Mouse (Mus musculus) hindbrain, embryonic 11.5 days (tissue): ENCODE results near the gene Gphb5. TPM values are rescaled to one million over a fixed set of nuclear protein-coding genes. Genes with fewer than 3 reads are reported as not detected.

Experiments
- ATAC-seq: fragments of 200-750 bp; cut with Nextera tagmentation; 2 replicates; pipeline ENCODE4 v1.8.0; 2017; ENCODE audit warnings: mild to moderate bottlenecking, moderate TSS enrichment, moderate library complexity; ENCODE audit not compliant: low FRiP score
- DNase-seq: peaks from one replicate; pipeline ENCODE4 v3.0.0-alpha.2; 2015; ENCODE audit warnings: low spot score
- H3K27ac ChIP-seq: fragments of 300-500 bp; sonication (generic); 2 replicates; pipeline ENCODE4 v1.5.1; 2014; ENCODE audit warnings: mild to moderate bottlenecking, low read depth, low read length
- H3K27me3 ChIP-seq: fragments of 300-500 bp; sonication (generic); 2 replicates; pipeline ENCODE4 v1.6.1; 2014; ENCODE audit warnings: mild to moderate bottlenecking, low read length, moderate library complexity, mixed read lengths; ENCODE audit not compliant: control insufficient read depth, insufficient read depth
- H3K36me3 ChIP-seq: fragments of 300-500 bp; sonication (generic); 2 replicates; pipeline ENCODE4 v1.6.1; 2014; ENCODE audit warnings: mild to moderate bottlenecking, low read length, moderate library complexity, mixed read lengths; ENCODE audit not compliant: control insufficient read depth, insufficient read depth
- H3K4me1 ChIP-seq: fragments of 300-500 bp; sonication (generic); replicated peaks from 2 replicates; pipeline ENCODE4 v1.6.1; 2014; ENCODE audit warnings: low read length, mixed read lengths; ENCODE audit not compliant: control insufficient read depth, insufficient read depth
- H3K4me2 ChIP-seq: fragments of 300-500 bp; sonication (generic); replicated peaks from 2 replicates; pipeline ENCODE4 v1.6.1; 2014; ENCODE audit warnings: mild to moderate bottlenecking, low read depth, low read length
- H3K4me3 ChIP-seq: fragments of 300-500 bp; sonication (generic); 2 replicates; pipeline ENCODE4 v1.5.1; 2014; ENCODE audit warnings: low read depth, low read length
- H3K9ac ChIP-seq: fragments of 300-500 bp; sonication (generic); 2 replicates; pipeline ENCODE4 v1.6.1; 2014; ENCODE audit warnings: low read depth, low read length
- H3K9me3 ChIP-seq: fragments of 300-500 bp; sonication (generic); 2 replicates; pipeline ENCODE4 v1.6.1; 2016; ENCODE audit warnings: low read length; ENCODE audit not compliant: control insufficient read depth
- WGBS: fragments of 180-500 bp; shearing (Covaris S2); extraction: QIAGEN DNeasy Blood & Tissue Kit; methylation state at CpG from one replicate; pipeline ENCODE4 v1.1.7; 2014; 5-methylcytosine and 5-hydroxymethylcytosine counted together
- polyA plus RNA-seq: library from polyadenylated mRNA; unstranded; fragments of >200 nt; fragmentation: Nextera tagmentation; extraction: Ambion mirVana; gene quantifications from 2 replicates; pipeline ENCODE4 v1.2.1, GENCODE M21; 2014

Gene Gphb5
- polyA plus RNA-seq, 1 experiment from 2014 or later: not detected

DNA sequence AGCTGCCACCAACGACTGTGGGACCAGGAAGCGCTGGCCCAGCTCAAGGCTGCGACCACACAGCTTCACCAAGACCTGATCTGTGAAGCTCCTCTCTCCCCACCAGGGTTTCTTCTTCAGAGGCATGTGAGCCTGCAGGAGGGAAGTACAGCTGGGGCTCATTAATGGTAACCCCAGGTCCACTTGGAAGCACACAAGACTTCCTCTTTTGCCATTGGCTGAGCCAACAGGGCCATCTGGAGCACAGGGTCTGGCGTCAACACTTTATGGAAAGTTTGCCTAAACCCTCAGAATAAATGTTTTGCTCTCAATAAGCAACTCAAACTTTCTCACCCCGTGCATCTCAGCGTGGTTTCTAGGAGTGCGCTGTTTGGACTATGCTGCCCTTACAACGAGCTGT is 29.4 kb downstream of the Gphb5 start:
- no peak overlapping the region for H3K4me3 ChIP-seq
- H3K4me2 ChIP-seq: no peak overlapping the region
- DNase-seq (no peak), ATAC-seq (no peak)
- no peaks in the 10 kb centered on the region for H3K9me3 ChIP-seq
- H3K4me1 ChIP-seq: no peaks in the 10 kb centered on the region
- no peaks in the 10 kb centered on the region for H3K36me3 ChIP-seq
- 73% methylated on average over 8 of the region's 8 CpGs for WGBS
- H3K27me3 ChIP-seq: no peaks in the 10 kb centered on the region
- no peak overlapping the region for H3K27ac ChIP-seq
- no peak overlapping the region for H3K9ac ChIP-seq

- Histone ChIP-seq H3K27ac (no peak overlapping the region), H3K4me3 (no peak overlapping the region), H3K4me2 (no peak overlapping the region), H3K27me3 (no peaks in the 10 kb centered on the region), H3K4me1 (no peaks in the 10 kb centered on the region), H3K9me3 (no peaks in the 10 kb centered on the region), H3K36me3 (no peaks in the 10 kb centered on the region), H3K9ac (no peak overlapping the region)
- DNase-seq: no peak
- ATAC-seq: no peak
- WGBS: 88% methylated on average over 9 of the region's 9 CpGs
Observed at GRCm38 (mm10) chr12:75386731-75387130, 29.9 kb downstream of the Gphb5 start.

DNA sequence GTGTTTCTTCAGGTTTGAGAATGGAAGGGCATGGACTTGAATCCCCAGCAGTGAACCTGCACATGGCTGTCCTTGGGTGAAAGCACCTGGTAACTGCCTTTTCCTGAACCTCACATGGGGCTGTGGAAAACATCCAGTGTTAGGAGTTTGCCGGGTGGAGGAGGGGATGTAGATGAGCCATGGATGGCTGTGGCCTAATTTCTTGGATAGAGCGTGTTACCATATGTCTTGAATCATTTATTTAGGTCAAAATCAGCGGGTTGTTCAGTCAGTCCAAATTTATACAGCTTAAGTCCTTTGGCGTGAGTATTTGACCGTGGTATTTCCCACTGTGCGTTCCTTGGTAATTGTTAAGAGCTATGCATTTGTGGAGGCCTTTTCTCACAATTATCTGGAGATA is 40.5 kb downstream of the Gphb5 start:
- WGBS: 88% methylated on average over 6 of the region's 6 CpGs
- Histone ChIP-seq H3K4me1 (no peaks in the 10 kb centered on the region), H3K36me3 (no peaks in the 10 kb centered on the region), H3K9me3 (no peaks in the 10 kb centered on the region), H3K4me2 (no peak overlapping the region), H3K4me3 (no peak overlapping the region), H3K27ac (no peak overlapping the region), H3K9ac (no peak overlapping the region), H3K27me3 (no peaks in the 10 kb centered on the region)
- no peak for ATAC-seq
- DNase-seq: no peak

DNA sequence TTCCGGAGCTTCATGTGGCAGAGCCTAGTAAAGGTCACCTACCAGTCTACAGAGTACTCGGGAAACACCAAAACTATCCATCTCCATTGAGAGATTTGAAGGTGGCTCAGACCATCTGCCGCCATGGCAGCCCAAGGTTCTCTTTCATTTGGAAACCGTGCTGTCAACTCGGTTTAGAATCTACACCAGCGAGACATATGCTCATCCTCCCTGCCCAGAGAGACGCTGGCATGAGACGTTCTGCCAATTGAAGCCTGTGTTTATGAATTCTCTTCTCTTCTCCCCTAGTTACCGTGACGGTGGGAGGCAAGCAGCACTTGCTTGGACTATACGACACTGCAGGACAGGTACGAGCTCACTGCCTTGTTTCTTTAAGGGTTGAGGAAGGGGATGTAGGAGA is 41.5 kb downstream of the Gphb5 start:
- Histone ChIP-seq H3K4me2 (no peak overlapping the region), H3K9me3 (no peaks in the 10 kb centered on the region), H3K27me3 (no peaks in the 10 kb centered on the region), H3K36me3 (no peaks in the 10 kb centered on the region), H3K9ac (no peak overlapping the region), H3K4me1 (no peaks in the 10 kb centered on the region), H3K4me3 (no peak overlapping the region), H3K27ac (no peak overlapping the region)
- DNase-seq (no peak), ATAC-seq (no peak)
- WGBS: 90% methylated on average over 12 of the region's 12 CpGs

- H3K4me1 ChIP-seq: no peaks in the 10 kb centered on the region
- WGBS: 93% methylated on average over 10 of the region's 10 CpGs
- H3K36me3 ChIP-seq: no peaks in the 10 kb centered on the region
- no peak overlapping the region for H3K27ac ChIP-seq
- no peak overlapping the region for H3K9ac ChIP-seq
- H3K27me3 ChIP-seq: no peaks in the 10 kb centered on the region
- no peak overlapping the region for H3K4me3 ChIP-seq
- DNase-seq: no peak
- H3K9me3 ChIP-seq: no peaks in the 10 kb centered on the region
- ATAC-seq: no peak
- H3K4me2 ChIP-seq: no peak overlapping the region
Observed at GRCm38 (mm10) chr12:75374437-75374836, 42.1 kb downstream of the Gphb5 start.

- 65% methylated on average over 2 of the region's 2 CpGs for WGBS
- H3K4me2 ChIP-seq: no peak overlapping the region
- no peak overlapping the region for H3K9ac ChIP-seq
- no peak overlapping the region for H3K27ac ChIP-seq
- H3K9me3 ChIP-seq: no peaks in the 10 kb centered on the region
- no peaks in the 10 kb centered on the region for H3K36me3 ChIP-seq
- H3K27me3 ChIP-seq: no peaks in the 10 kb centered on the region
- no peaks in the 10 kb centered on the region for H3K4me1 ChIP-seq
- no peak for ATAC-seq
- no peak for DNase-seq
- H3K4me3 ChIP-seq: no peak overlapping the region
Observed at GRCm38 (mm10) chr12:75369418-75369851, 47.1 kb downstream of the Gphb5 start.

DNA sequence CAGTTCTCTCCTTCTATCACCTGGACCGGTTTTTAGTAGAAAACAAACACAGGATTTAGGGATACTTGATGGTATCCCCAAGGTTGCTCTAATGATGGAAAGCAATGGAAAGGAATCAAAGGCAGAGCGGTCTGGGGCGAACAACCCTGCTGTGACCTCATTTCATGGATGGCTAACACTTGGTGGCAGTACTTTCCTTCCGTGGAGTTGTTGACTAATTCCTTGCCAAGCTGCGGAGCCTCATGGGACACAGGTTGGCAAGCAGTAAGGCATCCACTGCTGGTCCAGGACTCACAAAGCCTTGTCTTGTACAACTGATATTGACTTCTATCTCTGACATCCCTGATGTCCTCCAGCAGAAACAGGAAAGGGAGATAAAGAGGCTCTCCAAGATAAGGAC is 48.1 kb downstream of the Gphb5 start:
- ATAC-seq (no peak), DNase-seq (no peak)
- WGBS: 94% methylated on average over 5 of the region's 5 CpGs

DNA sequence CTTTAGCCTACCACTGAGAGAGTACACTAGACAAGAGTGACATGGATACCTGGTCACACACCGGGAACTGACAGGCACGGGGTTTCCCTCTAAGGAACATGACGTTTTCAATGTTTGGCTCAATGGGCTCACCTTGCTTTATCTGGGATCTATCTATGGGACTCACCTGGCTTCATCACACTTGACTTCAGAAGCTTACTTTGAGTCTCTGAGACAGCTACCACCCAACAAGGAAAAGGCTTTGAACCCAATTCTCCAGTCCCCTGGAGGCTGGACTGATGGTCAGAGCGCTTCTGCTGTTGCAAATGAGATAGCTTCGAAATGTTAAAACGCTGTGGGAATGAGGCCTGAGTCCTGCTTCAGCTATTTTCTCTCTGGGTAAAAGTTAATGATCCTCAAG is 49.2 kb downstream of the Gphb5 start:
- no peaks in the 10 kb centered on the region for H3K27me3 ChIP-seq
- H3K36me3 ChIP-seq: no peaks in the 10 kb centered on the region
- 92% methylated on average over 6 of the region's 6 CpGs for WGBS
- ATAC-seq: no peak
- H3K27ac ChIP-seq: no peak overlapping the region
- no peak overlapping the region for H3K4me3 ChIP-seq
- H3K4me1 ChIP-seq: no peaks in the 10 kb centered on the region
- H3K9ac ChIP-seq: no peak overlapping the region
- no peak overlapping the region for H3K4me2 ChIP-seq
- DNase-seq: no peak
- H3K9me3 ChIP-seq: no peaks in the 10 kb centered on the region

More for the DNA sequence above, 48.1 kb downstream of the Gphb5 start:
- no peaks in the 10 kb centered on the region for H3K27me3 ChIP-seq
- no peak overlapping the region for H3K9ac ChIP-seq
- no peak overlapping the region for H3K4me3 ChIP-seq
- H3K9me3 ChIP-seq: no peaks in the 10 kb centered on the region
- no peak overlapping the region for H3K27ac ChIP-seq
- H3K4me2 ChIP-seq: no peak overlapping the region
- no peaks in the 10 kb centered on the region for H3K4me1 ChIP-seq
- no peaks in the 10 kb centered on the region for H3K36me3 ChIP-seq

DNA sequence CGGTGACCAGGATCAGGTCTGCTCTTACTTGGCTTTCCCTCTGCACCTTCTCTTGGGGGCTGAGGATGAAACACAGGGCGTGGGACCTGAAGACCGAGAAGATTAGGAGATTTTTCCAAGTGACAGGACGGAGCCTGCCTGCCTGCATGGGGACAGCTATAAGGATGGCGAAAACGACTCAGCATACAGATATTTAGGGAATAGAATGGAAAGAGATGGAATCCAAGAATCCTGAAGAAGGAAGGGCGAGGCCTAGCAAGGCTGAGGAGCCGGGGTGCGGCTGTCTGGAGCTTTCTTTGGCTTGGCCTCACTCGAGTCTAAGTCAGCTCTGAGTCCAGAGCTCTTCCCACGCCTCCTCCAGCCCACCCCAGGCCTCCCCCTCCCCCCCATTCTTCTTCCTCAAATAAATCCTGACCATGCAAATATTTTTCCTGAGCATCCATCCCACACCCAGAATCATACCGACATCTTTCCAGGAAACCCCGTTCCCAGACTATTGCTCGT is 50.9 kb downstream of the Gphb5 start:
- H3K9me3 ChIP-seq: no peaks in the 10 kb centered on the region
- ATAC-seq (no peak), DNase-seq (no peak)
- no peaks in the 10 kb centered on the region for H3K4me1 ChIP-seq
- H3K27me3 ChIP-seq: no peaks in the 10 kb centered on the region
- no peaks in the 10 kb centered on the region for H3K36me3 ChIP-seq
- H3K9ac ChIP-seq: no peak overlapping the region
- no peak overlapping the region for H3K4me2 ChIP-seq
- 90% methylated on average over 14 of the region's 14 CpGs for WGBS
- no peak overlapping the region for H3K27ac ChIP-seq
- no peak overlapping the region for H3K4me3 ChIP-seq
